Mouse (Mus musculus): ENCODE measurements around the gene Ptx4.

DNA sequence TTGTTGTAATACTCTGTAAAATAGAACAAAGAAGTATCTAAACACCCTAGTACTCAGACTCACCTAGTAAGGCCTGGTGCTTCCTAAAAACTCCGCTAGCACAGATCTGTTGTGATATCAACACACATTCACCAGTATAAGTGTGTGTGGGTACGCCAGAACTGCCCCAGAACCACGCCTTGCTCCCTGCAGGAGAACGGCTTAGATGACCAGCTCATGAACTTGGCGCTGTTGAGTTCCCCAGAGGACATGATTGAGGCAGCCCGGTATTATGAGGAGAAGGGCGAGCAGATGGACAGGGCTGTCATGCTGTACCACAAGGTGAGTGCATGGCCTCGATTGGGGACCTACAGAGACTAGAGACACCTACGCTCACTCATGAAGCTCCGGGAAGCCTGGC, 30.1 kb upstream of the Ptx4 start:
- TF ChIP-seq POLR2A (IDR thresholded peaks at IDR 0.05; ENCODE audit: insufficient read depth, low read depth, low read length) (no peak), CTCF (IDR thresholded peaks at IDR 0.05; ENCODE audit: insufficient read depth, low read depth, low read length) (no peak)
